Mouse (Mus musculus) spleen, postnatal 4 days (tissue): Measurements from ENCODE around the gene Lrfn1.

Source experiments
- DNase-seq, 2 experiments: peaks; one replicate each; pipeline ENCODE4 v3.0.0; 2022; ENCODE audit warnings: low spot score in 2 of 2

The Lrfn1 gene

DNA sequence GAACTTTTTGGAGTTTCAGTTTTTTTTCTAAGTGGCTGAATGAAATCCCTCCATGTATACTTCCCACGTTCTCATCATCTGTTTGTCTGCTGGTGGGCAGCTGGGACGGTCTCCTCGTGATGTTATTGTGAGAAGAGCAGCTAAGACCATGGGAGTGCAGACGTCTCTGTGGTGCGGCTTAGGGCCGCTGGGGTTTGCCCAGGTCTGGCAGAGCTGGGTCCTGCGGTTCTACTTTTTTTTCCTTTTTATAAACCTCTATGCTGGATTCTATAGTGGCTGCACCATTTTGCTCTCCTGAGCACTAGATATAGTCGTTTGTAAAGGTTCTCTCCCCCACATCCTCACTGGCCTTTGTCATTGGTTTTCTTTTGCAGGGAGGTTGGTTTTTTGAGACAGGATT lies 59.7 kb downstream of the Lrfn1 start:
- no peak for DNase-seq
